Mouse (Mus musculus) limb, embryonic 14.5 days (tissue): ENCODE measurements around the gene Dnajc5g. TPM values are rescaled to one million over a fixed set of nuclear protein-coding genes. Genes with fewer than 3 reads are reported as not detected.

Experiments used
- ATAC-seq: fragments of 200-750 bp; cut with Nextera tagmentation; 2 replicates; pipeline ENCODE4 v1.8.0; 2017; ENCODE audit warnings: low read depth, moderate number of reproducible peaks, moderate TSS enrichment; ENCODE audit not compliant: low FRiP score
- DNase-seq: peaks from one replicate; pipeline ENCODE4 v3.0.0-alpha.2; 2015; ENCODE audit warnings: low spot score
- H3K27ac ChIP-seq: fragments of 300-500 bp; sonication (generic); replicated peaks from 2 replicates; pipeline ENCODE4 v1.5.1; 2014; ENCODE audit warnings: low read depth, mild to moderate bottlenecking, low read length, moderate library complexity, mixed read lengths
- H3K27me3 ChIP-seq: fragments of 300-500 bp; sonication (generic); 2 replicates; pipeline ENCODE4 v1.6.1; 2014; ENCODE audit warnings: low read length, mixed read lengths; ENCODE audit not compliant: control insufficient read depth, insufficient read depth
- H3K36me3 ChIP-seq: fragments of 300-500 bp; sonication (generic); 2 replicates; pipeline ENCODE4 v1.6.1; 2014; ENCODE audit warnings: mild to moderate bottlenecking, low read length, moderate library complexity, mixed read lengths; ENCODE audit not compliant: control insufficient read depth, insufficient read depth
- H3K4me1 ChIP-seq: fragments of 300-500 bp; sonication (generic); 2 replicates; pipeline ENCODE4 v1.6.1; 2014; ENCODE audit warnings: antibody characterized with exemption, low read length, mixed read lengths; ENCODE audit not compliant: control insufficient read depth, insufficient read depth
- H3K4me2 ChIP-seq: fragments of 300-500 bp; sonication (generic); replicated peaks from 2 replicates; pipeline ENCODE4 v1.6.1; 2014; ENCODE audit warnings: low read depth, mild to moderate bottlenecking, low read length, moderate library complexity; ENCODE audit not compliant: severe bottlenecking
- H3K4me3 ChIP-seq: fragments of 300-500 bp; sonication (generic); replicated peaks from 2 replicates; pipeline ENCODE4 v1.5.1; 2014; ENCODE audit warnings: low read length
- H3K9ac ChIP-seq: fragments of 300-500 bp; sonication (generic); 2 replicates; pipeline ENCODE4 v1.6.1; 2014; ENCODE audit warnings: mild to moderate bottlenecking, low read depth, low read length, moderate library complexity; ENCODE audit not compliant: severe bottlenecking
- H3K9me3 ChIP-seq: fragments of 300-500 bp; sonication (generic); 2 replicates; pipeline ENCODE4 v1.6.1; 2016; ENCODE audit warnings: low read length; ENCODE audit not compliant: control insufficient read depth
- POLR2A ChIP-seq: fragments of 200-500 bp; IDR thresholded peaks from 2 replicates; pipeline ENCODE4 v1.8.0; 2012; ENCODE audit warnings: inconsistent platforms, mild to moderate bottlenecking, moderate library complexity, borderline replicate concordance; ENCODE audit not compliant: insufficient read depth, insufficient read length; ENCODE audit errors: extremely low read depth
- WGBS: fragments of 180-500 bp; shearing (Covaris S2); extraction: QIAGEN DNeasy Blood & Tissue Kit; methylation state at CpG from one replicate; pipeline ENCODE4 v1.1.7; 2014; 5-methylcytosine and 5-hydroxymethylcytosine counted together
- polyA plus RNA-seq, 2 experiments: library from polyadenylated mRNA; depleted of rRNA in 1 of 2; stranded (reverse) in 1 of 2; unstranded in 1 of 2; fragments of >200 nt; fragmentation: Nextera tagmentation in 1 of 2; extraction: Ambion mirVana in 1 of 2; gene quantifications; 2 replicates each; pipeline versions ENCODE4 v1.2.1 to v1.2.3; 2012 to 2014

The Dnajc5g gene
- not detected in 2 replicates for polyA plus RNA-seq (2012; rRNA removed)
- polyA plus RNA-seq (2014; fragmentation: Nextera tagmentation; extraction: Ambion mirVana), result not detected in 2 replicates

GRCm38 (mm10) chr5:31105814-31106335 lies at the start of gene Dnajc5g:
Gene Dnajc5g (plus strand): TSS chr5:31106285.
- no peak for TF ChIP-seq POLR2A
- no peak within 1 kb of the TSS for H3K4me2 ChIP-seq
- no peak for ATAC-seq
- H3K4me1 ChIP-seq, result no peaks in the 10 kb centered on the region
- no peaks in the 10 kb centered on the region for H3K27me3 ChIP-seq
- 80% methylated on average over 9 of the region's 9 CpGs for WGBS
- H3K4me3 ChIP-seq, result no peak within 1 kb of the TSS
- DNase-seq, result no peak
- H3K36me3 ChIP-seq, result no peaks in the 10 kb centered on the region
- H3K9ac ChIP-seq, result no peak within 1 kb of the TSS
- no peak within 1 kb of the TSS for H3K27ac ChIP-seq
- H3K9me3 ChIP-seq, result no peaks in the 10 kb centered on the region

GRCm38 (mm10) chr5:31069810-31070209 lies 36.3 kb upstream of the Dnajc5g start:
- H3K4me3 ChIP-seq, result no peak overlapping the region
- 93% methylated on average over 3 of the region's 3 CpGs for WGBS
- no peaks in the 10 kb centered on the region for H3K4me1 ChIP-seq
- ATAC-seq, result no peak
- no peak overlapping the region for H3K9ac ChIP-seq
- H3K9me3 ChIP-seq, result no peaks in the 10 kb centered on the region
- peaks cover 93% of the 10 kb centered on the region for H3K36me3 ChIP-seq
- H3K4me2 ChIP-seq, result no peak overlapping the region
- no peaks in the 10 kb centered on the region for H3K27me3 ChIP-seq
- H3K27ac ChIP-seq, result no peak overlapping the region
- DNase-seq, result no peak
- no peak for TF ChIP-seq POLR2A

GRCm38 (mm10) chr5:31071059-31071458 lies 35.0 kb upstream of the Dnajc5g start:
- no peak for DNase-seq
- H3K4me3 ChIP-seq, result no peak overlapping the region
- H3K9me3 ChIP-seq, result no peaks in the 10 kb centered on the region
- no peak for ATAC-seq
- no peak overlapping the region for H3K27ac ChIP-seq
- TF ChIP-seq POLR2A, result no peak
- no peaks in the 10 kb centered on the region for H3K4me1 ChIP-seq
- peaks cover 96% of the 10 kb centered on the region for H3K36me3 ChIP-seq
- H3K9ac ChIP-seq, result no peak overlapping the region
- 86% methylated on average over 2 of the region's 2 CpGs for WGBS
- no peaks in the 10 kb centered on the region for H3K27me3 ChIP-seq
- no peak overlapping the region for H3K4me2 ChIP-seq

- Histone ChIP-seq H3K4me3 (no peak overlapping the region), H3K27me3 (no peaks in the 10 kb centered on the region), H3K4me1 (no peaks in the 10 kb centered on the region), H3K9me3 (no peaks in the 10 kb centered on the region), H3K36me3 (peaks cover 96% of the 10 kb centered on the region), H3K9ac (no peak overlapping the region), H3K27ac (no peak overlapping the region), H3K4me2 (no peak overlapping the region)
- no peak for DNase-seq
- no peak for TF ChIP-seq POLR2A
- no peak for ATAC-seq
- 96% methylated on average over 11 of the region's 11 CpGs for WGBS
These were observed 34.3 kb upstream of the Dnajc5g start for GRCm38 (mm10) chr5:31071821-31072220.

- H3K4me2 ChIP-seq, result no peak overlapping the region
- DNase-seq (no peak), ATAC-seq (no peak)
- H3K4me1 ChIP-seq, result no peaks in the 10 kb centered on the region
- H3K36me3 ChIP-seq, result peaks cover 96% of the 10 kb centered on the region
- 92% methylated on average over 12 of the region's 12 CpGs for WGBS
- no peak overlapping the region for H3K9ac ChIP-seq
- no peaks in the 10 kb centered on the region for H3K27me3 ChIP-seq
- H3K9me3 ChIP-seq, result no peaks in the 10 kb centered on the region
- H3K27ac ChIP-seq, result no peak overlapping the region
- no peak overlapping the region for H3K4me3 ChIP-seq
- no peak for TF ChIP-seq POLR2A
These were observed 32.9 kb upstream of the Dnajc5g start for GRCm38 (mm10) chr5:31073176-31073575.
